Mouse (Mus musculus) lung, postnatal 0 days (tissue): ENCODE measurements around the gene Filip1l.

Source experiments
- CTCF ChIP-seq: IDR thresholded peaks from 2 replicates; pipeline ENCODE4 v1.5.1; 2016; ENCODE audit warnings: antibody characterized with exemption, mild to moderate bottlenecking
- EP300 ChIP-seq: IDR thresholded peaks from 2 replicates; pipeline ENCODE4 v1.6.1; 2016; ENCODE audit warnings: antibody characterized with exemption, mild to moderate bottlenecking, control low read depth

GRCm38 (mm10) chr16:57575764-57576388 lies 223.0 kb downstream of the Filip1l start:
- no peak for TF ChIP-seq CTCF
- TF ChIP-seq EP300: no peak
